Mouse (Mus musculus) small intestine, adult 2 months (tissue): ENCODE measurements at regions not wholly inside any gene's neighbourhood (a gene's known extent, or its start where the extent isn't known, plus 50 kb on each side); places are given as distances from the start of the nearest gene placed in this dataset.
"Not testable (repeated sequence)": the region's sequence is repeated elsewhere in the genome, so short reads cannot be mapped to it uniquely, and the experiment has no call there.

Experiments used
- CTCF ChIP-seq: fragments of 200-500 bp; IDR thresholded peaks from 2 replicates; pipeline ENCODE4 v1.5.1; 2012; ENCODE audit warnings: low read depth, mild to moderate bottlenecking, control low read depth, inconsistent platforms, low read length, moderate library complexity, mixed read lengths; ENCODE audit not compliant: insufficient replicate concordance, insufficient read length; ENCODE audit errors: extremely low read depth
- POLR2A ChIP-seq: fragments of 200-500 bp; IDR thresholded peaks from 2 replicates; pipeline ENCODE4 v1.6.1; 2012; ENCODE audit warnings: low read depth, mild to moderate bottlenecking, control low read depth, inconsistent platforms, low read length, moderate library complexity

GRCm38 (mm10) chr5:18452871-18453757 is 93.0 kb upstream of the Gnai1 start:
- TF ChIP-seq CTCF, POLR2A: not testable (repeated sequence)
